Mouse (Mus musculus): ENCODE data around the gene D1Pas1. TPM values are rescaled to one million over a fixed set of nuclear protein-coding genes. Genes with fewer than 3 reads are reported as not detected.

The D1Pas1 gene
- polyA plus RNA-seq, 1 experiment from 2014 or later, result not detected

GRCm38 (mm10) chr1:186954591-186954990 lies 12.6 kb upstream of the D1Pas1 start:
- no peaks in the 10 kb centered on the region for H3K36me3 ChIP-seq (ENCODE audit: poor library complexity, severe bottlenecking)
- no peak overlapping the region for H3K27ac ChIP-seq
- no peak overlapping the region for H3K4me3 ChIP-seq
- no peaks in the 10 kb centered on the region for H3K27me3 ChIP-seq
- H3K4me2 ChIP-seq, result no peak overlapping the region
- WGBS, result 75% methylated on average over 4 of the region's 4 CpGs
- no peak overlapping the region for H3K9ac ChIP-seq
- no peak for ATAC-seq
- H3K9me3 ChIP-seq (replicated peaks), result no peaks in the 10 kb centered on the region
- H3K4me1 ChIP-seq, result peaks cover 6% of the 10 kb centered on the region; the same call in 1 of the 2 replicates

- H3K9ac ChIP-seq, result no peak overlapping the region
- H3K4me1 ChIP-seq, result peaks cover 6% of the 10 kb centered on the region; the same call in 1 of the 2 replicates
- H3K27ac ChIP-seq, result no peak overlapping the region
- no peaks in the 10 kb centered on the region for H3K9me3 ChIP-seq (replicated peaks)
- H3K36me3 ChIP-seq (ENCODE audit: poor library complexity, severe bottlenecking), result no peaks in the 10 kb centered on the region
- H3K4me2 ChIP-seq, result no peak overlapping the region
- 50% methylated on average over 4 of the region's 4 CpGs for WGBS
- H3K27me3 ChIP-seq, result no peaks in the 10 kb centered on the region
- no peak for ATAC-seq
- H3K4me3 ChIP-seq, result no peak overlapping the region
These were observed 7.8 kb upstream of the D1Pas1 start for GRCm38 (mm10) chr1:186959380-186959779.

- Histone ChIP-seq H3K9me3 (replicated peaks) (peaks cover 28% of the 10 kb centered on the region), H3K4me3 (no peak overlapping the region), H3K4me2 (no peak overlapping the region), H3K27ac (no peak overlapping the region), H3K36me3 (ENCODE audit: poor library complexity, severe bottlenecking) (0 out of 2 replicates have a peak, but pooled peaks cover 8% of the 10 kb centered on the region), H3K9ac (no peak overlapping the region), H3K27me3 (no peaks in the 10 kb centered on the region), H3K4me1 (no peaks in the 10 kb centered on the region)
- no peak for ATAC-seq
- WGBS, result 64% methylated on average over 4 of the region's 4 CpGs
These were observed 2.9 kb upstream of the D1Pas1 start for GRCm38 (mm10) chr1:186964143-186964875.

GRCm38 (mm10) chr1:186967926-186968325 lies 710 bp downstream of the D1Pas1 start:
- no peak overlapping the region for H3K27ac ChIP-seq
- H3K4me3 ChIP-seq, result no peak overlapping the region
- peaks cover 31% of the 10 kb centered on the region for H3K9me3 ChIP-seq (replicated peaks)
- 96% methylated on average over 34 of the region's 34 CpGs for WGBS
- H3K4me2 ChIP-seq, result no peak overlapping the region
- 0 out of 2 replicates have a peak, but pooled peaks cover 8% of the 10 kb centered on the region for H3K36me3 ChIP-seq (ENCODE audit: poor library complexity, severe bottlenecking)
- H3K9ac ChIP-seq, result no peak overlapping the region
- no peaks in the 10 kb centered on the region for H3K4me1 ChIP-seq
- H3K27me3 ChIP-seq, result no peaks in the 10 kb centered on the region
- ATAC-seq, result no peak

GRCm38 (mm10) chr1:186976937-186977540 lies 9.8 kb downstream of the D1Pas1 start:
- WGBS, result 60% methylated on average over 4 of the region's 4 CpGs
- Histone ChIP-seq H3K4me1 (peaks cover 15% of the 10 kb centered on the region), H3K27ac (no peak overlapping the region), H3K9ac (no peak overlapping the region), H3K4me2 (no peak overlapping the region), H3K4me3 (no peak overlapping the region), H3K36me3 (ENCODE audit: poor library complexity, severe bottlenecking) (no peaks in the 10 kb centered on the region), H3K9me3 (replicated peaks) (no peaks in the 10 kb centered on the region), H3K27me3 (no peaks in the 10 kb centered on the region)
- ATAC-seq, result 0 out of 2 replicates have a peak, but pooled peaks have one; percentile 27

- Histone ChIP-seq H3K4me2 (no peak overlapping the region), H3K9me3 (replicated peaks) (no peaks in the 10 kb centered on the region), H3K36me3 (ENCODE audit: poor library complexity, severe bottlenecking) (no peaks in the 10 kb centered on the region), H3K27me3 (no peaks in the 10 kb centered on the region), H3K4me3 (no peak overlapping the region), H3K4me1 (peaks cover 15% of the 10 kb centered on the region), H3K9ac (no peak overlapping the region), H3K27ac (no peak overlapping the region)
- no peak for ATAC-seq
- WGBS, result 97% methylated on average over 2 of the region's 2 CpGs
These were observed 10.6 kb downstream of the D1Pas1 start for GRCm38 (mm10) chr1:186977801-186978200.

- Histone ChIP-seq H3K36me3 (ENCODE audit: poor library complexity, severe bottlenecking) (no peaks in the 10 kb centered on the region), H3K4me3 (no peak overlapping the region), H3K4me1 (peaks cover 15% of the 10 kb centered on the region), H3K27ac (peak overlapping the region; percentile 59), H3K9ac (no peak overlapping the region), H3K4me2 (peak overlapping the region; percentile 15; the same call in 1 of the 2 replicates), H3K9me3 (replicated peaks) (no peaks in the 10 kb centered on the region), H3K27me3 (no peaks in the 10 kb centered on the region)
- ATAC-seq, result peak; percentile 67
- 45% methylated on average over 8 of the region's 8 CpGs for WGBS
These were observed 12.2 kb downstream of the D1Pas1 start for GRCm38 (mm10) chr1:186979465-186979864.

- Histone ChIP-seq H3K27me3 (no peaks in the 10 kb centered on the region), H3K9me3 (replicated peaks) (no peaks in the 10 kb centered on the region), H3K4me2 (peak overlapping the region; percentile 15; the same call in 1 of the 2 replicates), H3K4me1 (peaks cover 15% of the 10 kb centered on the region), H3K9ac (no peak overlapping the region), H3K36me3 (ENCODE audit: poor library complexity, severe bottlenecking) (no peaks in the 10 kb centered on the region), H3K27ac (no peak overlapping the region; the same call in 1 of the 2 replicates), H3K4me3 (no peak overlapping the region)
- no peak for ATAC-seq
- 71% methylated on average over 9 of the region's 9 CpGs for WGBS
These were observed 13.3 kb downstream of the D1Pas1 start for GRCm38 (mm10) chr1:186980503-186980902.

- 90% methylated on average over 11 of the region's 11 CpGs for WGBS
- ATAC-seq, result no peak
- H3K36me3 ChIP-seq (ENCODE audit: poor library complexity, severe bottlenecking), result no peaks in the 10 kb centered on the region
These were observed 17.9 kb downstream of the D1Pas1 start for GRCm38 (mm10) chr1:186985131-186985530.

GRCm38 (mm10) chr1:186986086-186986485 lies 18.9 kb downstream of the D1Pas1 start:
- peaks cover 20% of the 10 kb centered on the region for H3K4me1 ChIP-seq
- H3K4me2 ChIP-seq, result no peak overlapping the region
- 76% methylated on average over 9 of the region's 9 CpGs for WGBS
- no peak overlapping the region for H3K9ac ChIP-seq
- H3K27me3 ChIP-seq, result no peaks in the 10 kb centered on the region
- no peaks in the 10 kb centered on the region for H3K9me3 ChIP-seq (replicated peaks)
- H3K27ac ChIP-seq, result no peak overlapping the region
- no peak overlapping the region for H3K4me3 ChIP-seq
- no peaks in the 10 kb centered on the region for H3K36me3 ChIP-seq (ENCODE audit: poor library complexity, severe bottlenecking)
- ATAC-seq, result no peak

More at GRCm38 (mm10) chr1:186985131-186985530, 17.9 kb downstream of the D1Pas1 start:
- Histone ChIP-seq H3K9ac (no peak overlapping the region), H3K4me1 (peaks cover 26% of the 10 kb centered on the region), H3K9me3 (replicated peaks) (no peaks in the 10 kb centered on the region), H3K27ac (no peak overlapping the region), H3K4me3 (no peak overlapping the region), H3K27me3 (no peaks in the 10 kb centered on the region), H3K4me2 (no peak overlapping the region)

- H3K4me3 ChIP-seq, result no peak overlapping the region
- no peaks in the 10 kb centered on the region for H3K36me3 ChIP-seq (ENCODE audit: poor library complexity, severe bottlenecking)
- no peak overlapping the region for H3K27ac ChIP-seq
- H3K27me3 ChIP-seq, result no peaks in the 10 kb centered on the region
- H3K9me3 ChIP-seq (replicated peaks), result no peaks in the 10 kb centered on the region
- no peak overlapping the region for H3K4me2 ChIP-seq
- no peak for ATAC-seq
- no peak overlapping the region for H3K9ac ChIP-seq
- peaks cover 22% of the 10 kb centered on the region for H3K4me1 ChIP-seq
- WGBS, result 83% methylated on average over 8 of the region's 8 CpGs
These were observed 19.3 kb downstream of the D1Pas1 start for GRCm38 (mm10) chr1:186986506-186986905.

GRCm38 (mm10) chr1:186988281-186988682 lies 21.1 kb downstream of the D1Pas1 start:
- Histone ChIP-seq H3K9ac (no peak overlapping the region), H3K9me3 (replicated peaks) (no peaks in the 10 kb centered on the region), H3K27me3 (no peaks in the 10 kb centered on the region), H3K4me2 (0 out of 2 replicates have a peak overlapping the region, but pooled peaks have one; percentile 15), H3K4me3 (no peak overlapping the region), H3K36me3 (ENCODE audit: poor library complexity, severe bottlenecking) (no peaks in the 10 kb centered on the region), H3K4me1 (peaks cover 24% of the 10 kb centered on the region), H3K27ac (0 out of 2 replicates have a peak overlapping the region, but pooled peaks have one; percentile 51)
- ATAC-seq, result peak; percentile 74; the same call in 1 of the 2 replicates
- 30% methylated on average over 9 of the region's 9 CpGs for WGBS

Data from forebrain, embryonic 13.5 days (tissue).